Mouse (Mus musculus): ENCODE results near the gene Ankrd13a. TPM values are rescaled to one million over a fixed set of nuclear protein-coding genes. Genes with fewer than 3 reads are reported as not detected.

The Ankrd13a gene
- polyA plus RNA-seq, 1 experiment from 2014 or later: 59.7 TPM

DNA sequence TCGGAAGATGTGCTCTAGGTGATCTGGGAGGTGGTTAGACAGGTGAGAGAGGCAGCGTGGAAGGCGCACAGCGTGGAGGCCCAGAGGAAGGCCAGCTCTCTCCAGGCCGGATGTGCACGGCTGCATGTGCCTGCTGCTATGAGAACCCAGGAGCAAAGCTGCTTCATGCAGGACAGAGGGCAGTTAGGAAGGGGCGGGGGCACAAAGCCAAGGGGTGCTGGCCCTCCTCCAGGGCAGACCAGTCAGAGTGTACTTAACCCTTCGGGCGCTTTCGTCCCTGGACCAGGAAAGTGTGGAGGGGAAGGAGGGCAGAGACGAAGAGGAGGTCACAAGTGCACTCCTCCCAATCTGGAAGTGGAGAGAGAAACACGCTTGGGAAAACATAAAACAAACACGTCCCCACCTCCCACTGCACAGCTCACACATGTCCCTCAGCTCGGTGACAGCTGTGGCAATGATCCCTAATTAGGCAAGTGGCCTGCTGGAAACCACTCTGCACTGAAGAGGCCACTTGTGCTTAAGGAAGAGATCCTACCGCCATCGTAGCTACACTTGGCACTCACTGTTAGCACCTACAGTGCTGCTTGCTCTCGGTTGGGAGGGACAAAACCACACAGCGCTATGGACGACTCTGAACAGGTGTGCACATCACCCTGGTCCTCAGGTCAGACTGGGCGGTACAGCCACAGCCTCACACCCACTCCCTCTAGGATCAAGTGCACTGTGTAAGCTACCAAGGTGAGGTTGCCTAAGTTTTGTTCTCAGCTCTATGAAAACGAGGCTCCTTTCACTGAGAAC is 37.2 kb upstream of the Ankrd13a start:
- H3K36me3 ChIP-seq (ENCODE audit: control insufficient read depth, insufficient read depth): peaks cover 85% of the 10 kb centered on the region
- no peak for ATAC-seq
- no peaks in the 10 kb centered on the region for H3K27me3 ChIP-seq (replicated peaks; ENCODE audit: control insufficient read depth, insufficient read depth, low read length)
- H3K4me2 ChIP-seq (replicated peaks; ENCODE audit: low read depth): no peak overlapping the region
- no peak for TF ChIP-seq CTCF (IDR thresholded peaks at IDR 0.05; ENCODE audit: low read depth)
- no peak overlapping the region for H3K4me3 ChIP-seq (ENCODE audit: low read depth, low read length)
- no peaks in the 10 kb centered on the region for H3K4me1 ChIP-seq (replicated peaks; ENCODE audit: control insufficient read depth, insufficient read depth, low read length)
- H3K9me3 ChIP-seq (ENCODE audit: control insufficient read depth): no peaks in the 10 kb centered on the region
- 88% methylated on average over 21 of the region's 21 CpGs for WGBS
- H3K9ac ChIP-seq (ENCODE audit: low read depth, low read length): no peak overlapping the region
- no peak overlapping the region for H3K27ac ChIP-seq (ENCODE audit: low read depth, low read length)

DNA sequence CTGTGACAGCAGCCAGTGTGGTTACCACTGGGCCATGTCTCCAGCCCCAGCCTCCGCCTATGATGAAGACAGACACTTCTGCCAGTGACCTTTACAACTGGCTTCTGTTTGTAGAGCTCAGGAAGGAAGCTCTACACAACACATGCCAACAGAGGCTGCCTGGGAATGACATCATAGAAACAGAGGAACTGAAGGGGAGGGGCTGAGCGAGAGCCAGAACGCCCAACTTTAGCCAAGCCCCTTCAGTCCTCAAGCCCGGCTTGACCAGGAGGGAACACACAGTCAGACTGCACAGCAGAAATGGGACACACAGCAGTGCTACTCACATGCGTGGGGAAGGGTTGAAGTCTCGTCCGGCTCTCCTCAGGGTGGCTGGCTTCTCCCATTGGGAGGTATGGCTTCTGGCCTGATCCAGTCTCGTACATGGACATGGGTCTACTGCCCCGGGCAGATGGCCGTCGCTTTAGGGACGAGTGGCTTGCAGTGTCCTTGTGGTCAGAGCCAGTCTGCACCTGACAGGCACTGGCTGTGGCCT is 35.7 kb upstream of the Ankrd13a start:
- Histone ChIP-seq H3K4me3 (ENCODE audit: low read depth, low read length) (no peak overlapping the region), H3K4me2 (replicated peaks; ENCODE audit: low read depth) (no peak overlapping the region), H3K27ac (ENCODE audit: low read depth, low read length) (no peak overlapping the region), H3K36me3 (ENCODE audit: control insufficient read depth, insufficient read depth) (peaks cover 85% of the 10 kb centered on the region), H3K9me3 (ENCODE audit: control insufficient read depth) (no peaks in the 10 kb centered on the region), H3K4me1 (replicated peaks; ENCODE audit: control insufficient read depth, insufficient read depth, low read length) (no peaks in the 10 kb centered on the region), H3K9ac (ENCODE audit: low read depth, low read length) (no peak overlapping the region), H3K27me3 (replicated peaks; ENCODE audit: control insufficient read depth, insufficient read depth, low read length) (no peaks in the 10 kb centered on the region)
- 82% methylated on average over 12 of the region's 12 CpGs for WGBS
- no peak for ATAC-seq
- no peak for TF ChIP-seq CTCF (IDR thresholded peaks at IDR 0.05; ENCODE audit: low read depth)

DNA sequence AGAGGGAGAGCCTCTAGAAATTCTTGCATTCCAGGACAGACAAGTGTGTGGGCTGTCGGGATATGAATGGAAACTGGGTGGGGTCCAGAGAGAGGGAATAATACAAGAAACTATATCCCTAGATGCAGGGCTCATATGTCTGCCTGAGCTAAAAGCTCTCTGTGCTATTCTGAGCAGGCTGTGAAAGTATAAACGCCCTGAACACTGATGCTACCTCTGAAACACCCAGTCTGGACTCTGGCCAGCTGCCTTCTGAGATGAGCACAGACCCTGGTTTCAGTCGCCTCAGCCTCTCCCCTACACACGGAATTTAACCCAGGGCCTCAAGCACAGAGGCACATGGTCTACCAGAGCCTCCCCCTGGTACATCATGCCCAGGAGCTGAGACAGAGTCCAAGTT is 33.9 kb upstream of the Ankrd13a start:
- TF ChIP-seq CTCF (IDR thresholded peaks at IDR 0.05; ENCODE audit: low read depth): no peak
- Histone ChIP-seq H3K4me1 (replicated peaks; ENCODE audit: control insufficient read depth, insufficient read depth, low read length) (no peaks in the 10 kb centered on the region), H3K4me2 (replicated peaks; ENCODE audit: low read depth) (no peak overlapping the region), H3K27me3 (replicated peaks; ENCODE audit: control insufficient read depth, insufficient read depth, low read length) (no peaks in the 10 kb centered on the region), H3K36me3 (ENCODE audit: control insufficient read depth, insufficient read depth) (peaks cover 86% of the 10 kb centered on the region), H3K27ac (ENCODE audit: low read depth, low read length) (no peak overlapping the region), H3K4me3 (ENCODE audit: low read depth, low read length) (no peak overlapping the region), H3K9me3 (ENCODE audit: control insufficient read depth) (no peaks in the 10 kb centered on the region), H3K9ac (ENCODE audit: low read depth, low read length) (no peak overlapping the region)
- ATAC-seq: no peak
- 51% methylated on average over 4 of the region's 4 CpGs for WGBS

DNA sequence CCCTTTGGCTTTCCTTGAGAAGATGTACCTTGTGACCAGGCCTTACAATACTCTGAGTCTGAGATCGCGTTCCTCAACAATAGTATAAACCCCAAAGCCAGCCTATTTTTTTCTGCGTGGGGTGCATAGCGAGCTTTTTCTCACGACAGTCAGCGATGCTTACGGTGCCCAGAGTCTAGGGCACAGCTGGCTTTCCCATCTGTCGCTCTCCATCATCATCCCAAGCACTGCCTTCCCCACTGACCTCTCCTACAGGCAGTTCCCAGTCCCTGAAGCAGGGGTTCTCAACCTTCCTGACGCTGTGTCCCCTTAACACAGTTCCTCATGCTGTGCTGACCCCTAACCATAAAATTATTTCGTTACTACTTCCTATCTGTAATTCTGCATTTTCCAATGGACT is 31.9 kb upstream of the Ankrd13a start:
- 91% methylated on average over 10 of the region's 10 CpGs for WGBS
- Histone ChIP-seq H3K27ac (ENCODE audit: low read depth, low read length) (no peak overlapping the region), H3K4me2 (replicated peaks; ENCODE audit: low read depth) (no peak overlapping the region), H3K4me3 (ENCODE audit: low read depth, low read length) (no peak overlapping the region), H3K4me1 (replicated peaks; ENCODE audit: control insufficient read depth, insufficient read depth, low read length) (no peaks in the 10 kb centered on the region), H3K36me3 (ENCODE audit: control insufficient read depth, insufficient read depth) (peaks cover 84% of the 10 kb centered on the region), H3K27me3 (replicated peaks; ENCODE audit: control insufficient read depth, insufficient read depth, low read length) (no peaks in the 10 kb centered on the region), H3K9me3 (ENCODE audit: control insufficient read depth) (no peaks in the 10 kb centered on the region), H3K9ac (ENCODE audit: low read depth, low read length) (no peak overlapping the region)
- no peak for ATAC-seq
- TF ChIP-seq CTCF (IDR thresholded peaks at IDR 0.05; ENCODE audit: low read depth): no peak

DNA sequence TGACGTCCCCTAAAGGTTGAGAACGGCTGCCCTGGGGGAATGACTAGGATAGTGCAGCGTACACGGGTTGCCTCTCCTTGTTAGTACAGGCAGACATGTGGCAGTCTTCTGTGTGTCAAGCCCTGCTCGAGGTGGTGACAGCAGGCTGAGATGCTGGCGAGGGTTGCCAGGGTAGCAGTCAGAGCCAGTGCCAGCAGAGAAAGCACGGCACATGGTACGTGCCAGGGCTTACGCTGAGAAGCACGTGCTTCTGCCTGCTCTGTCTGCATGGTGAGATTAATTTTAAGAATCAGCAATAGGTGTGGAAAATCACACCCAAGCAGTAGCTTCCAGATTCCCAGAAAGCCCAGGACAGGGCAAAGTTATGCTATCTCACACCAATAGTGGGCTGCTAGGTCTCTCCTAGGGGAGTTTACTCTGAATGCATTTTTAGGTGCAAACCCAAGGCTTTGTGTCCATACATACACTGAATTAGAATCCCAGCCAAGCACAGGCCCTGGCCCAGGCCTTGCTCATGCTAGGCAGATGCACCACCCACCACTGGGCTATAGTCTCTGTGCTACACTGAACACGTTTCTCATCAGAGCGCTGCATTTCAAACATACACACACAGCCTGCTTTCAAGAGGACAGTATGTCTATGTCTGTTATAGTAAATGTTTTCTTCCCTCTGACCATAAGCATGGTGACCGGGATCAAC is 31.3 kb upstream of the Ankrd13a start:
- no peak overlapping the region for H3K4me3 ChIP-seq (ENCODE audit: low read depth, low read length)
- no peaks in the 10 kb centered on the region for H3K4me1 ChIP-seq (replicated peaks; ENCODE audit: control insufficient read depth, insufficient read depth, low read length)
- peaks cover 84% of the 10 kb centered on the region for H3K36me3 ChIP-seq (ENCODE audit: control insufficient read depth, insufficient read depth)
- no peak overlapping the region for H3K9ac ChIP-seq (ENCODE audit: low read depth, low read length)
- H3K4me2 ChIP-seq (replicated peaks; ENCODE audit: low read depth): no peak overlapping the region
- TF ChIP-seq CTCF (IDR thresholded peaks at IDR 0.05; ENCODE audit: low read depth): no peak
- H3K9me3 ChIP-seq (ENCODE audit: control insufficient read depth): no peaks in the 10 kb centered on the region
- no peak for ATAC-seq
- H3K27ac ChIP-seq (ENCODE audit: low read depth, low read length): no peak overlapping the region
- WGBS: 93% methylated on average over 13 of the region's 13 CpGs
- no peaks in the 10 kb centered on the region for H3K27me3 ChIP-seq (replicated peaks; ENCODE audit: control insufficient read depth, insufficient read depth, low read length)

DNA sequence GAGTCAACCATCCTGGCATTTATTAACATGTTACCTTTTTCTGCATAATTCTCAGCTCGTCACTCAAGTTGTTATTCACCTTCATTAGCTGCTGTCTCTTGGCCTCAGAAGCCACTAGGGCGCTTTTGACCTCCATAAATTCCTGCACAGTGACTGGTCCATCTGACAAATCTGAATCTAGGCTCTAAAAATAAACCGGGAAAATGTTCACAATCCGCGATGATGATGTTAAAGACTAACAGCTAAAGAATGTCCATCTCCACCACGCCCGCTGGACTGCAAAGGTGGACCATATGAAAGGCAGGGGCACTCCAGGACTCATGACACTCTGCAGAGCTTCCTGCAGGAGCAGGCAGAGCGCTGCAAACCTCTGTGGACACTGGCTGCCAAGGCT is 30.8 kb upstream of the Ankrd13a start:
- no peaks in the 10 kb centered on the region for H3K27me3 ChIP-seq (replicated peaks; ENCODE audit: control insufficient read depth, insufficient read depth, low read length)
- no peak overlapping the region for H3K9ac ChIP-seq (ENCODE audit: low read depth, low read length)
- H3K4me2 ChIP-seq (replicated peaks; ENCODE audit: low read depth): no peak overlapping the region
- 88% methylated on average over 8 of the region's 8 CpGs for WGBS
- H3K4me3 ChIP-seq (ENCODE audit: low read depth, low read length): no peak overlapping the region
- H3K4me1 ChIP-seq (replicated peaks; ENCODE audit: control insufficient read depth, insufficient read depth, low read length): no peaks in the 10 kb centered on the region
- ATAC-seq: no peak
- no peak for TF ChIP-seq CTCF (IDR thresholded peaks at IDR 0.05; ENCODE audit: low read depth)
- H3K9me3 ChIP-seq (ENCODE audit: control insufficient read depth): no peaks in the 10 kb centered on the region
- no peak overlapping the region for H3K27ac ChIP-seq (ENCODE audit: low read depth, low read length)
- H3K36me3 ChIP-seq (ENCODE audit: control insufficient read depth, insufficient read depth): peaks cover 84% of the 10 kb centered on the region

Data from intestine, postnatal 0 days (tissue).